Mouse (Mus musculus): ENCODE results near the gene Gstm7.
A peak's percentile ranks its signal among the peaks of the same experiment; 100 is the strongest.

DNA sequence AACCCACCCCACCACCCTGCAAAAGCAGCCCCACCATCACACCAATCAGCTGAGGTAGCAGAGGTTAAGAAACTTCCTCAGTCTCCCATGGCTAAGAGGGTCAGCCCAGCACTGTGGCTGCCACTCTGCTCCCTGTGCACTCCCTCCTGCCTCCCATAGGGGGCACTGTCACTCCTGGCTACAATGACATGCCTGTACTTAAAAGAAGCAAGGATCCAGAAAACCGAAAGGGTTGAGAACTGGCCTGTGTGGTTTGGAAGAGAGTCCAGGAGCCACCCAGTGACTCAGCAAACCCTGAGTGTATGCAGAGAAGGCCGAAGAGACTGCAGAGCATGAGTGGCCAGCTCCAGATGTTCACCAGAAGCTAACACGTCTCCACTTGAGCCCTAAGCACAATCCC lies 7.8 kb upstream of the Gstm7 start:
- TF ChIP-seq CTCF (IDR thresholded peaks at IDR 0.05; ENCODE audit: low read depth, low read length): peak; percentile 76
- TF ChIP-seq POLR2A (IDR thresholded peaks at IDR 0.05; ENCODE audit: borderline replicate concordance, low read depth, low read length): no peak

Data from bone marrow macrophage, adult 2 months (primary cell).